Mouse (Mus musculus) thymus, adult 2 months (tissue): ENCODE data around the gene Scn3a.

Experiments used
- CTCF ChIP-seq: fragments of 200-500 bp; IDR thresholded peaks from 2 replicates; pipeline ENCODE4 v1.5.1; 2012; ENCODE audit warnings: mild to moderate bottlenecking, control low read depth, low read length, moderate library complexity, borderline replicate concordance; ENCODE audit not compliant: control insufficient read depth, poor library complexity, insufficient read depth; ENCODE audit errors: extremely low read depth
- POLR2A ChIP-seq: fragments of 200-500 bp; IDR thresholded peaks from 2 replicates; pipeline ENCODE4 v1.6.1; 2012; ENCODE audit warnings: mild to moderate bottlenecking, low read length, control low read depth, moderate library complexity; ENCODE audit not compliant: control insufficient read depth, poor library complexity, insufficient read depth; ENCODE audit errors: extremely low read depth

DNA sequence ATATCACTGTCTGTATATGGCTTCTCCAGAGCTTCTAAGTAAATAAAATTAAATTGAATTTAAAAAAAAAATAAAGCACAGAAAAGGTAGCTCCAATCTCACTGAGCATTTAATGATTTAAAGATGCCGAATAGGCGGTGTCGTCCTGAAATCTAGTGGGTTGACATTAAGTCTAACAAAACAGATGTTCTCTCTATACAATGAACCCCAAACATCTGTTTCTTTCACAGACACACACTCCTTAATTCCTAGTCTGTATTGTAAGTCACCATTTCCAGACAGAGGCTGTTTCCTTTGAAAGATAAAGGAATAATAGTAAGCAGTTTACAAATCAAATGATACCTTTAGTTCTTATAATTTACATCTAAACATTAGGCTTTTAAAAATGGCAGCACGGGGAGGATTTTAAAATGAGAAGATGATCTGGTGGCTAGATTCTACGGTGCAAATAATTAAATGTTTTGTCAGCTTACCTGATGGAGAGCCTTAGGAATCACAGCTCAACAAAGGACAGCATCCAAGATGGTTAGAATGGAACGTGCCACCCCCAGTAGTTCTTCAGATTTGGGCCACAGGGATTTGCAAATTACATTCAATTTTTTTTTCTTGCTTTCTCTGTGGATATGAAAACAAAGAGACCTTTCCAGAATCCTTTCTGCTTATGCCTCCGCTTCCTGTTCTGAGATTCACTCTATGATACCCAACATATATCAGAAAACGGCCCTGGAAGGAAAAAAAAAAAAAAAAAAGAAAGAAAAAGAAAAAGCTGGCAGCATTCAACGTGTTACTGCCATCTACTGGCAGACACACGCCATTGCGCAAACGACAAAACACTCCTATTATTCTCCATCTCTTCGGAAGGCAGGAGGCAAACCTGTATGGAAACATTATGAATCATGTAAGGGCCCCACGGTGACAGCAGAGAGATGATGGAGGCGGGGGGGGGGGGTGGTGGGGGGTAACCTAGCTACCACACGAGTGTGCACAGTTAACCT, at the start of gene Scn3a:
- TF ChIP-seq CTCF (no peak), POLR2A (no peak)
